In the genomic region with DNA sequence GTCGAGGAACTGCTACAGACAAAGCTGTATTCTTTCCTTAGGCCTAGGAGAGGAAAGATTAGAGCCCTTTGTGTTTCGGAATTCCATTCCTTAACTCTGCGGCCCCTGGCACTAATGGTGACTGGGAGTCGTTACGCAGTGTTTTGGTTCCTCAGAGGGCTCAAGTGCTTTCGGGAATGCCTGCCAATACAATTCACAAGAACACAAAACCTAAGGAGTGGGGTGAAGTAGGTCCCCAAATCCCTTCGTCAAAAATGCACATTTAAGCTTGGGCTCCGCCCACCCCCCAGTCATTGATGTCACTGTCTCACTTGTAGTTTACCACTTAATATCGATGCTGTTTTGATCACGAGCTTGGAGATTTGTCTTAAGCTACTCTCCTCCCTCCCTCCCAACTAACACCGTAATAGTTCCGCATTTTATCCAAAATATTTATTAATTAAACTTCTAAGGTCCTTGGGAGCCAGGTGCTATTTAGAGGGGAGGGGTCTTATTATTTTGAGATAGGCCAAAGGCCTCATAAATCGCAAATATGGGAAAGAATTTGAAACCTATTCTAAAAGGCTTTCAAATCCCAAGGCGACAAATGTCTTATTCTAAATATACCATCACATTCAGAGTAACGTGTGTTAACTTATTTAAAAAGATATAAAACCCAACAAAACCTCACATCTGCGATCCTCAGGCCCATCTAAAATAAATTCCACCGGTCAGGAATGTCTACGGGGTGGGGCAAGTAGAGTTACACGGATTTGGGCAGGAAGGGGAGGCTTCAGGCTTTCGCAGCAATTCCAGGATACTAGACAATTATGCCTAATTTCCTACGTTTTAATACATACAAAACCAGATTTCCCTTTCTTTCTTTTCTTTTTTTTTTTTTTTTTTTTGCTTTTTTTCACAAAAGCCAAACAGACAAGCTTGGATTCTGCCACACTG, we compare ENCODE assay signal across 8 mouse cellular contexts.
A peak's percentile ranks its signal among the peaks of the same experiment; 100 is the strongest.
DNase-seq lines count a peak whose midpoint lies in the region; ATAC-seq lines count a peak whose summit lies in the region.

No protein-coding gene starts in this region.

- H3K36me3 ChIP-seq in intestine, embryonic 14.5 days (ENCODE audit: control insufficient read depth, insufficient read depth, low read length): no peaks in the 10 kb centered on the region
- H3K36me3 ChIP-seq in stomach, embryonic 15.5 days: no peaks in the 10 kb centered on the region

- no peaks in the 10 kb centered on the region for H3K27me3 ChIP-seq in intestine, embryonic 14.5 days (replicated peaks; ENCODE audit: control insufficient read depth, insufficient read depth, low read length)
- no peaks in the 10 kb centered on the region for H3K27me3 ChIP-seq in stomach, embryonic 15.5 days (replicated peaks)

- H3K4me3 ChIP-seq in intestine, embryonic 14.5 days (ENCODE audit: low read depth, low read length): peak overlapping the region; percentile 70
- H3K4me3 ChIP-seq in stomach, embryonic 15.5 days (replicated peaks): peak overlapping the region; percentile 59

- intact Hi-C loops in gastrocnemius, postnatal 36 days (cut with DNase I): loop anchor here (1.0 kb wide), 1 partner anchor 22 kb away; no protein-coding TSS in a partner anchor
- intact Hi-C loops in left cerebral cortex, postnatal 4 days (cut with DNase I): loop anchor here (2.0 kb wide), 1 partner anchor 60 kb away; no protein-coding TSS in a partner anchor

- H3K4me2 ChIP-seq in intestine, embryonic 14.5 days (ENCODE audit: low read length): peak overlapping the region; percentile 93
- peak overlapping the region; percentile 75 for H3K4me2 ChIP-seq in stomach, embryonic 15.5 days

- peak overlapping the region; percentile 98 for H3K9ac ChIP-seq in intestine, embryonic 14.5 days (ENCODE audit: low read length)
- peak overlapping the region; percentile 58; the same call in 1 of the 2 replicates for H3K9ac ChIP-seq in stomach, embryonic 15.5 days

- peak; percentile 55 for DNase-seq in right cerebral cortex, postnatal 25 days
- DNase-seq in right cerebral cortex, adult 18-20 months: no peak
- peak; percentile 53 to 75 for DNase-seq in cerebellum, postnatal 25 days
- DNase-seq in gastrocnemius, postnatal 36 days: peak; percentile 35 to 54
- DNase-seq in intestine, embryonic 14.5 days (ENCODE audit: low spot score): peak; percentile 80
- peak; percentile 31 for DNase-seq in left cerebral cortex, postnatal 4 days

- peaks cover 30% of the 10 kb centered on the region for H3K4me1 ChIP-seq in intestine, embryonic 14.5 days (replicated peaks; ENCODE audit: control insufficient read depth, insufficient read depth, low read length)
- H3K4me1 ChIP-seq in stomach, embryonic 15.5 days: peaks cover 7% of the 10 kb centered on the region; the same call in 1 of the 2 replicates

- 6% methylated on average over 21 of the region's 21 CpGs for WGBS in intestine, embryonic 14.5 days
- WGBS in stomach, embryonic 15.5 days: 3% methylated on average over 21 of the region's 21 CpGs

- H3K9me3 ChIP-seq in intestine, embryonic 14.5 days (ENCODE audit: control insufficient read depth, low read length): no peaks in the 10 kb centered on the region
- no peaks in the 10 kb centered on the region for H3K9me3 ChIP-seq in stomach, embryonic 15.5 days

- ATAC-seq in intestine, embryonic 14.5 days (replicated peaks; ENCODE audit: low FRiP score, low TSS enrichment, low read depth): no peak
- ATAC-seq in megakaryocyte-erythroid progenitor cell, adult 5-6 weeks (replicated peaks; ENCODE audit: low FRiP score, low TSS enrichment, poor library complexity, severe bottlenecking): peak; percentile 23; the same call in 1 of the 2 replicates
- no peak for ATAC-seq in stomach, embryonic 15.5 days (ENCODE audit: insufficient read depth, low FRiP score, low read depth)

- peak overlapping the region; percentile 100 for H3K27ac ChIP-seq in intestine, embryonic 14.5 days (ENCODE audit: low read depth)
- H3K27ac ChIP-seq in stomach, embryonic 15.5 days: peak overlapping the region; percentile 100
